Mouse (Mus musculus) kidney, adult 9 months (tissue): Measurements from ENCODE around the gene Cmss1.

Experiments used
- DNase-seq: peaks from one replicate; pipeline ENCODE4 v3.0.0; 2022

The Cmss1 gene

DNA sequence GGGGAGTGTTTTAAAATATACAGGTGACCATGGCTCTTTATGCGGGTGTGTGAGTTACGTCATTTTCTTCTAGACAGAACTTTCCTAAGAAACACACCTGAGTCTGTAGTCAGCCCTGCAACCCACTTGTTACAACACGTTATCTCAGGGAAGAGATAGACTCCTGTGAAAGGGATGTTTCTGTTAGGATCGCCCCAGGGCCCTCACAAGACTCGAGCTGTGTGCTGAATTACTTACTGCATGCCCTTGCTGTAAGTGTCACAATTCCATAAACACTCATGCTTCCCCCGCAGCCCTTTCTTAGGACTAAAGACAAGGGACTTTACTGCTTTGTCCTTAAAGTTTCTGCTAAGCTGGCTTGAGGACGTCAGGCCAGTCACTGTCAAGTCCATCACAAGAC lies 274.4 kb downstream of the Cmss1 start:
- DNase-seq: no peak

GRCm38 (mm10) chr16:57330111-57330510 lies 276.6 kb downstream of the Cmss1 start:
- DNase-seq: no peak

DNA sequence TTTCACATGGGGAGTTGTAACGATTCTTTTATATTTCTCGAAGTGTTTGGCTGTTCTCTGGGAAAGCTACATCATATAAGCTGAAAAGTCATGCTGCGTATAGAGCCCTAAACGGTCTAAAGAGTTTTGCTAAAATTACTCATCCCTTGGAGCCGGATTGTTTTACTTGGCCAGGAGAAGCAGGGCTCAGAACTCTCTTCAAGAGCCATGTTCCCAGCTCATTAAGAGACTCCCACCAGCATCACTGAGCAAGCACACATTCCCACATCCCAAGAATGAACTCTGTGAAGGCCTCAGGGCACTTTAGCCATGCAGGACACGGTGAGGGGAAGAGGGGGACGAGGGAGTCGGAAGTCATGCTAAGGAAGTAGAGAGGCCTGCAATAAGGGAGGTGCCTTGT lies 277.6 kb downstream of the Cmss1 start:
- DNase-seq: no peak

DNA sequence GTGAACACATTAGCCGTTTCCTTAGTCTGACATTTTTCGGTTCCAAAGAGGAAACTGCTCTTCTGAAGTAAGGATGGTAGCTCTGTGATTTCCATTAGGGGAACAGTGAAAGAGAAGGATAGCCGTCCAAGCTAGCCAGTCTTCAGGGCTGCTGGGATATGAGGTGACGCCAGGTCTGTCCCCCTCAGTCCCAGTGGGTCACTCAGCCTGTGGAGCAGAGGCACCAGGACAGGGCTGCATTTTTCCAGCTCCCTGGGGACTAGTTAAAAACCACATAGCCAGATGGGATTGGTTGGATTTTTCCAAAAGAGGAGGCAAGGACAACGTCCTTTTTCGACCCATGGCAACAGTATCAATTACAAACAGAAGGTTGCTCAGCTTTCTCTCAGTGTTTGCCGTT lies 279.7 kb downstream of the Cmss1 start:
- peak; percentile 33 for DNase-seq

DNA sequence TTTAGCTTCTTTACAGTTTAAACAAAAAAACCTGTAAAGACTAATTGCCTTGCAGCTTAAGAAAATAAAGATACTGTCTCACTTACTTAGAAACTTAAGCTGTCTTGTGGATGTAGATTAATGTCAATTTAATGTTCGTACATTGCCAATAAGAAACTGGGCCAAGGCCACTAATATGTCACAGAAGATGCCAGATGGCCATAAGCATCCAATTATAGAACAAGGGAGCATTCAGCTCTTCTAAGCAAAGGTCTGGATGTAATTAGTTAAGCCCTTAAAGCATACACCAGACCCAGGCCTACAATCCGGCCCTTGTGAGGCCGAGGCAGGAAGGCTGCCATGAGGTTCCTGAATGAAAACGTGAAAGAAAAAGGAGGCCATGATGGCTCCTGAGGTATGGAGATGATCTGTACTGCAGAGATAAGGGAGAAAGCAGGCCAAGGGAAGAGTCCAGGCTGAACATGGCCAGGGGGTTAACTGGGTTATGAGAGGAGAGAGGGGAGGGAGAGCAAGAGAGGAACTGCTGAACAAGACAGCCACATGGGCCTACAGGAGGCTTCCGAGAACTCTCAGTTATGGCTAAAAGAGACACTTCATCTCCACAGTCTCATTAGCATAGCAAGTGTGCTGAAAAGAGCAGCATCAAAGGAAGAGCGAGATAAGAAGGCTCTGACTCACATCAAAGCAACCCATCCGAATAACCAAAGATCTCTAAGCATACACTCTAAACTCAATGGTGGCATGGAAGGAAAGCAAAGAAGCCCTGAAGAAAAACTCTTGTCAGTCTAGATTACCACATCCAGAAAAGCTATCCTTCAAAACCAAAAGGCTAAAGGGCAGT lies 287.2 kb downstream of the Cmss1 start:
- DNase-seq: no peak

DNA sequence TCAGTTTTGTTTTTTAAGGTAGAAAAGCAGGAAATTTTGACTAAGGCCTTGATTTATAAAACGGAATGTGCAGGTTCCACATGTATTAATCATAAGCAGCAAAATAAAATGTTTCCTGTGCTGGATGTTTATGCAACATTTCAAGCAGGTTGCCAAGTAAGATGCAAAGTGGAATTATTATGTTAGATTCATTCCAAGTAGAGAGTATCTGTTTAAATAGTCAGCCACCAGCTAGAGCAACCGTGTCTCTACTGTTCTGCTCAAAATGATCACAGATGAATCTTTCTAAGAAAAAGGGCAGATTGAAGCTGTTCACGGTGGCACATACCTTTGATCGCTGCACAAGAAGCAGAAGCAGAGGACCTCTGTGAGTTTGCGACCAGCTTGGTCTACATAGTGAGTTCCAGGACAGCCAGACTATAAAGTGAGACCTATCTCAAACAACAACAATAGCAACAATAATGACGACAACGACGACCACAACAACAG lies 288.0 kb downstream of the Cmss1 start:
- peak; percentile 60 for DNase-seq

- no peak for DNase-seq
These were observed 288.6 kb downstream of the Cmss1 start for GRCm38 (mm10) chr16:57317882-57318636.

GRCm38 (mm10) chr16:57317127-57317526 lies 289.5 kb downstream of the Cmss1 start:
- no peak for DNase-seq

DNA sequence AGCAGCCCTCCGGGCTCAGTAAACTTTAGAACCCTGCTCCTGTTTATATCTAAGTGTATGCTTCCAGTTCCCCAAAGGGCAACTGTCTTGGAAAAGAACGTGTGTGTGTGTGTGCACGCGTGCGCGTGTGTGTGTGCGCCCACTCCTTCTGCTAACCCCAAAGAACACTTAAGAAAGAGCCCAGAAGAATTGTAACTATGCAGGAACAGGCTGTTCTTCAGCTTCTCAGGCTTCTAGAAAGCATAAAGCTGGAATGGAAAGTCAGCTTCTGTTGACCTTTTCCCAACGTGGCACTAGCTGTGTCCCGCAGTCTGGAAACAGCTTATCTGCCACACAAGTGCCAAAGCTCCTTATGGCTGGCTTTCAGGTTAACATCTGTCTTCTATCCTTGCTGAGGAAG lies 291.6 kb downstream of the Cmss1 start:
- DNase-seq: no peak

- no peak for DNase-seq
These were observed 292.4 kb downstream of the Cmss1 start for GRCm38 (mm10) chr16:57314236-57314635.

DNA sequence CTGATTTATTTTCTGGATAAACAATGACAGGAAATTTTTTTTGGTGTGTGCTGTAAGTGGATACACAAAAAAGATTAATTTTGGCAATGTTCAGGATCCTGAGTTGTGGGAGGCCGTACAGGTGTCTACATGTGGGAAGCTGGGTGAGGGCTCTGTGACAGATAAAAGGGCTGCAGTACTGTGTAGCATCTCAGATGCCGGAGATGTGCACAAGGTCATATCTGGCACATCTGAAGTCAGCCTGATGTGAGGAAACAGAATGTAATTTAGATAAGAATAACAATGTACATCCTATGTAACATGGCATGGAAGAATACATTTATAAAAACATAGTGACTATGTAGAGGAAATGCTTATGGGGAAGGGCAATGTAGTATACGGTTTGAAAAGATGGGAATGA lies 293.2 kb downstream of the Cmss1 start:
- no peak for DNase-seq

- no peak for DNase-seq
These were observed 294.5 kb downstream of the Cmss1 start for GRCm38 (mm10) chr16:57312130-57312529.

- no peak for DNase-seq
These were observed 301.2 kb downstream of the Cmss1 start for GRCm38 (mm10) chr16:57305463-57305862.

DNA sequence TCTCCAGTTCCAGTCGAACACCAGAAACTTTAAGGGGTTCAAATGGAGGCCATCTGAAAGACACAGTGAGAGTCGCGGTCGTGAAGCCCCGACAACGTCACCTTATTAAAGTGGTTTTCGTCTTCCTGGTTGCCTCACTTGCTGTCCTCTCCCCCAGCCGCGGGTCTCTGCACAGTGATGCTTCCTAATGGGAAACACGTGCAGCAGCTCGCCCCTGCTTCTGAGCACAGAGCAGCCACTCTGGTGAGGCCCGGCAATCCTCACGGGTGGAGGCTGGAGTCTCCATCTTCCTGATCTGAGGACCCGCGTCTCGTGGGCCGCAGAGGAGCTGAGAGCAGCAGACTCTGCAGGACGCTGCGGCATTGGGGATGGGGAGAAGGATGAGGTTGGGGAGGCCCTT lies 302.9 kb downstream of the Cmss1 start:
- DNase-seq: no peak

DNA sequence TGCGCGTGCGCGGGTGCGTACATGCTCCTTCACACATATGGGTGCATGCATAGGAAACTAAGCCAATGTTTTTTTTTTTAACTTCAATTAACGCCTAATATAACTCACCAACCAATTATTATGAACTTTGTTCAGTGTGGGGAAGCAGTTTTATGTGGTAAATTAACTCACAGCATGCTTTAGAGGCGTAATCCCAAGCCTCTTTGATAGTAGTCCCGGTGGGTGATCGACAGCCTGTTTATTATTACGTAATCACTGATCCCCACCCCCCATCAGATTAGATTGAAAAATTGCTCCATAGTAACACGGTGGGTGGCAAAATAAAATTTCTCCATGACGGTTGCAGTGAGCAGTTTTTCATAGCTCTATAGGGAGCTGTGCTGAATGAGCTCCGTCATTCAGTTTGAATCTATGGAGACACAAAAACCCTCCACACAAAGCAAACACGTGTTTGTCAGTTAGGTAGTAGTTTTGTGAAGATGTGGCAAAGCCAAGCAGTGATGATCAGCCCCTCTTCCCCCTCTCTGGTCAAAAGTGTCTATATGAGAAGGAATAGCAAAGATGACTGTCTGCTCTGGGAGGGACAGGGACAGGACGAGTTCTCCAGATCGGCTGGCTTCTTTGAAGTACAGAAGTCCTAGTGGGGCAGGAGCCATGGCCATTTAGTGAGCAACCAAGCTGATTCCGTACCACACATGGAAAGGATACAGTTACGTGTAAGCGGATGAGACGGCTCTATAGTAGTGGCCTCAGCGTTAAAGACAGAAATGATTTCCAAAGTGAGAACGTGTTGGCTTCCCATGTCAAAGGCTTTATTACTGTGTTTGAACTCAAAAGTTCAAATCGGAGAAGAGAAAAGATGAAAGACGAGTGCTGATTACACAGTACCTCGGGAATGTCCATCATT lies 303.6 kb downstream of the Cmss1 start:
- no peak for DNase-seq

DNA sequence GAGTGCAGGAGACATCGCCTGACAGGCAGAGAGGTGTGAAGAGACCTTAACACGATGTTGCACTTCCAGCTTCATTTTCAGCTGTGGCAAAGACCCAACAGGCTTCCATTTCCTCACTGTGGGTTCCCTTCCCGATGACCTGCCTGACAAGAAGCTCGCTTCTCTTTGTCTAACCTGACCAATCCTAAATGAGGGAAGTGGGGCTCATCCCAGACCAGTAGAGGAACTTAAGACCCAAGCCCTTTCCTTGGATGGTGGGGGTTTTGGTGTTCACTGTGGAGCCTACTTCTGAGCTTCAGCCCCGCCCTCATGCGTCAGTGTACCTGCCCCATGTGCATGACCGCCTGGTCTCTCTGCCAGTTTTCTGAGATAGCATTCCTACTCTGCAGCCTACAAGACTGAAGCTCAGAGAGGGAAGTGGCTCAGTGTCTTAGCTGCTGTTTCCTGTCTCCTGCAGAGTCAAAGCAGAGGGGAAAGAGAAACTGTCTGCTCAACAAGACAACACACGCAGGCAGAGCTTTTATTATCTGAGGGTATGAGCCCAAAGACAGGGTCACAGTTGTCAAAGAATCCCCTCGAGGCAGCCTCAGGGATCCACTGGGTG lies 305.1 kb downstream of the Cmss1 start:
- DNase-seq: peak; percentile 20

GRCm38 (mm10) chr16:57295216-57295934 lies 311.3 kb downstream of the Cmss1 start:
- no peak for DNase-seq

GRCm38 (mm10) chr16:57292765-57293164 lies 313.9 kb downstream of the Cmss1 start, which contains the start of gene Tmem30c:
Gene Tmem30c (minus strand): TSS chr16:57292865.
- DNase-seq: no peak

DNA sequence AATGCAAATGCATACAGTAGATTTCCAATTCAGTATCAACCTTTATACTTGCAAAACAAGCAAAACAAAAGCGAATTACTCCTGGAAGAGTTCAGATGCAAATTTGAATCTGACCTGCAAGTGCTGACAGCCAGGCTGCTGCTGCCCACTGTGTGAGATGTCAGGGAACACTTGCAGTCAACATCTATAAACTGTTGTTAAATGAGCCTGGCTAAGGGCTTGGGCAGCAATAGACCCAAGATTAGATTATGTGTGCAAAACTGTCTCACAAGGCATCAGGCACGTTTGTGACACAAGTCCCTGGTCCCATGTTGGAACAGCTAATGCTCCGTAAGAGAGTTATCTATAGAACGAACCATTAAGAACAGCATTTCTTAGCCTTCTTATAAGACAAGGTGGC lies 314.4 kb downstream of the Cmss1 start:
- DNase-seq: no peak

GRCm38 (mm10) chr16:57291696-57292095 lies 315.0 kb downstream of the Cmss1 start:
- DNase-seq: no peak

DNA sequence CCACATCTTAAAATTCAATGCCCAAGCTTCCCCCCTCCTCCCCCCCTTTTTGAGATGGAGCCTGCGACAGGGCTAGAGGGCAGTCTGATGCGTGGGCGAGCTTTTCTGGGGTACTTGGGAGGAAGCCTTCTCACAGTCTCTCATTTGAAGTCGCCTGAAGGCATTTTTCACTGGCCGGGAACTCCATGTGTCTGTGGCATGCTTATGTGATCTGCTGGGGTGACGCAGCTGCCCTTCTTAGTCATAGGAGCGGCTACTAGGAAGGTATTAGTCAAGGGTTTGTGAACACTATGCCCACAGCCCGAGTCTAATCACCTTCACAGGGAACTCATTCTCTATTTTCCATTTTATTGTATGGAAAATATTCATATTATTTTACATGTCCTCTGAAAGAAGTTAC lies 325.2 kb downstream of the Cmss1 start:
- no peak for DNase-seq
